Mouse (Mus musculus): Measurements from ENCODE around the gene Fbxl14.

DNA sequence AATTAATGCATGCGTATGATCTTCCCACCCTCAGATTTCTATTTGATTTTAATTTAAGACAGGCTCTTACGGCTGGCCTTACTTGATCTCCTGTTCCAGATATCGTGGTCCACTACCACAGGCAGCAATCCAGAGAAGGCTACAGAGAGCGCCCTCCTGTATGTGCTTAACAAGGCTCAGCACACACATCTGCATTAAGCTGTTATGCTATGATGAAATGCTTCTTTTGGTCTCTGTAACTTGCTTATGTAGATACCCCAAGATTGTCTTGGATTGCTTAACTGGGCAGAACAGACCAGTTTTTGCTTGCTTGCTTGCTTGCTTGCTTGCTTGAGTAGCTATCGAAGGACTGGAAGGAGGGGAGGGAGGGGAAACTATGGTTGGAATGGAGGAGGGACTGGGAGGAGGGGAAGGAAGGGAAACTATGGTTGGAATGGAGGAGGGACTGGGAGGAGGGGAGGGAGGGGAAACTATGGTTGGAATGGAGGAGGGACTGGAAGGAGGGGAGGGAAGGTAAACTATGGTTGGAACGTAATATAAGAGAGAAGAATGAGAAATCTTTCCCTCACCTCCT, 47.6 kb upstream of the Fbxl14 start:
- TF ChIP-seq CTCF (IDR thresholded peaks at IDR 0.05) (no peak), EP300 (IDR thresholded peaks at IDR 0.05) (peak; percentile 91)

Data from lung, postnatal 0 days (tissue).